Mouse (Mus musculus): ENCODE measurements at regions not wholly inside any gene's neighbourhood (a gene's known extent, or its start where the extent isn't known, plus 50 kb on each side); places are given as distances from the start of the nearest gene placed in this dataset.
"Not testable (repeated sequence)": the region's sequence is repeated elsewhere in the genome, so short reads cannot be mapped to it uniquely, and the experiment has no call there.

GRCm38 (mm10) chr17:43161306-43161705, 108.8 kb upstream of the Adgrf1 start:
- TF ChIP-seq CTCF, EP300 (IDR thresholded peaks at IDR 0.05; ENCODE audit: low read depth): not testable (repeated sequence)
